Mouse (Mus musculus): ENCODE measurements around the gene Zfp420.

GRCm38 (mm10) chr7:29892756-29893155 lies 33.0 kb downstream of the Zfp420 start:
- TF ChIP-seq POLR2A (IDR thresholded peaks at IDR 0.05; ENCODE audit: control insufficient read depth, low read depth, low read length) (no peak), CTCF (IDR thresholded peaks at IDR 0.05; ENCODE audit: control insufficient read depth, insufficient read depth, insufficient replicate concordance, low read depth, low read length) (no peak)

All from testis, adult 2 months (tissue).